Mouse (Mus musculus): ENCODE data around the gene Cntnap2.

Cntnap2 gene

DNA sequence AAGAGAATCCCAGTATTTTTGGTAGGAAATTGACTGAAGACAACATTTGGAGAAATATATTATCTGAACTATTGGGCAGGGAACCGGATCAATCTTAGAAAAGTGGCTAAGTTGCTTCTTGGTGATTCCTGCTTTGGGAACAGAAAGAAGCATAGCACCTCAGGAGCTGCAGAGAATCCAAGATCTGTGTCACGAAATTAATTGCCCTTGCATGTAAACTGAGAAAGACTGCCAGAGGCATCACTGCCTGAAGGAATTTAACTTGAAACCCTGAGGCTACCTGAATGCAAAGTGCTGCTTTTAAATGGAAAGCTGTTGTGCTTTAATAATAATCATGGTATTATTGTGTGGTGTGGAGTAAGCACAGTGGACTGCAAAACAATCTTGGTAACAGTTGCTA lies 286.2 kb downstream of the Cntnap2 start:
- DNase-seq: no peak

DNA sequence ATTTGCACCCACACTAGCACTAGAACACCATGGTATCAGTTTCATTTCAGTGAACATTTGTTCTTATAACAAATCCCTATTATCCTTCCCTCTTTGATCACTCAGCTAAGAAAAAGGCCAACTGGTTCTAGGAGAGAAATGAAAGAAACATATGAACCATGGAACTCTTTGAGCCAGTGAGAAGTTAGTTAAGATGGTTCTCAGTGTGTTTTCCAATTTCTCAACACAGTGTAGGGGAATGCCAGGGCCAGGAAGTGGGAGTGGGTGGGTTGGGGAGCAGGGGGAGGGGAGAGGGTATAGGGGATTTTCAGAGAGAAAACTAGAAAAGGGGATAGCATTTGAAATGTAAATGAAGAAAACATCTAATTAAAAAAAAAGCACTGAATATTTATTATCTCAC lies 286.8 kb downstream of the Cntnap2 start:
- DNase-seq: no peak

DNA sequence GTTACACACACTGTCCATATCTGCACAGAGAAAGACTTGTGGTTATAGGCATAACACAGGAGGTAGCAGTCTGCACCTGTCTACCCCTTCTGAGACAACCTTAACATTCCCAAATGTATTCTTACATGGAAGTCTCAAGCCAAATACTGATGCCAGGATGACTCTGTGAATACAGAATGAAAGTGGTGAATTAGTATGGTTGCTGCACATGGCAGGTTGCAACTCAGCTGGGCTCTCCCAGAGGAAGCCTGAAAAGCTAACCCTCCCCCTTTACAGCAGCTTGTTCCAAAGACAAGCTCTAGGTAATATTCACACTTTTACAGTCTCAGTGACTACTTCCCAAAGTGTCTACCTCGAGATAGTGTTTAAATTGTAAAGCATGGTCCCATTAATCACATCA lies 307.3 kb downstream of the Cntnap2 start:
- no peak for DNase-seq

DNA sequence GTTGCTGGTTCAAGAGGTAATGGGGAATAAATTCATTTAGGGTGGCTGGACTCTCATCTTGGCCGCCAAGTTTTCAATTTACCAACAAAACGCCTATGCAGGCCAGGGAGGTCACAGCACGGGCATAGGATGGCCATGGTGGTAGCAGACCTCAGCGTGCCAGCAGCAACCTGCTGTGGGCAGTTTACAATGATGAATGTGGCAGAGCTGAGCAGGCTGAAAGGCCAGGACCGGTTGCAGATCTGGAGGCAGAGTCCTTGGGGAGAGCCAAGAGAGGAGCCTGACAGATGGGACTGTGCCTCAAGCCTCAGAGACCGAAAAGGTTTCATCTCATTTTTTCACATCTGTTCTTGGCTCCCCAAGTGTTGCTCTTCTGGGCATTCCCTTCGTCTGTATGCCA lies 322.0 kb downstream of the Cntnap2 start:
- DNase-seq: no peak

DNA sequence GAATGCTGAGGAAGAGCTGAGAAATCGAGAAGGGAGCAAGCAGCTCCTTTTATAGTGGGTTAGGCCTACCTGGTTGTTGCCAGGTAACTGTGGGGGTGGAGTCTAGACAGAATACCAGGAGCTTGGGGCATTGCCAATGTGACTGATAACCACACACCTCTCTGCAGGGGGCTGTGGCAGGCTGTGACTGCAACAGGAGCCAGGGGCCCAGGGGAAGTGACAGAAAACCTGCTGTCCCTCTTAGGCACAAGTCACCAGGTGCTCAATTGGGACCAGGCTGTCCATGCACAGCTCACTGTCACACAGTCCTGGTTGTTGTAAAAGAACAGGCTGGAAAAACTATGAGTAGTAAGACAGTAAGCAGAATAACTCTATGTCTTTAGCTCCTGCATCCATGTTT lies 329.9 kb downstream of the Cntnap2 start:
- DNase-seq: no peak

DNA sequence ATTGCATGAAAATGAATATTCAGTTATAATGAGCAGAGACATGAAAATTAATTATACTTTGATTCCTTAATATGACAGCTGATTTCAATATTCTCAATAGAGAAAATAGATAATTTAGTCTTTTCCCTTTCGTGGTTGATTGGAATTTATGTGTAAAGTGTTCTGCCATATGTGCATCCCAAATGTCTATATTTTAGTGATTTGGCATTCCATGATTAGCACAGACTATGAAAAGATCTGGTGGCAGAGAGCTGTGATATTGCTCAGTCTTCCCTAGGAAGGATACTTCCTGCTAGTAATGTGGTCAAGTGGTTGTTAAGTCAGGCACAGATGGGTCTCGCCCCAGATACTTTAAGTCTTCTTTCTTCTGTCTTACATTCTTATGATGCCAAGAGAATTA lies 354.5 kb downstream of the Cntnap2 start:
- DNase-seq: no peak

DNA sequence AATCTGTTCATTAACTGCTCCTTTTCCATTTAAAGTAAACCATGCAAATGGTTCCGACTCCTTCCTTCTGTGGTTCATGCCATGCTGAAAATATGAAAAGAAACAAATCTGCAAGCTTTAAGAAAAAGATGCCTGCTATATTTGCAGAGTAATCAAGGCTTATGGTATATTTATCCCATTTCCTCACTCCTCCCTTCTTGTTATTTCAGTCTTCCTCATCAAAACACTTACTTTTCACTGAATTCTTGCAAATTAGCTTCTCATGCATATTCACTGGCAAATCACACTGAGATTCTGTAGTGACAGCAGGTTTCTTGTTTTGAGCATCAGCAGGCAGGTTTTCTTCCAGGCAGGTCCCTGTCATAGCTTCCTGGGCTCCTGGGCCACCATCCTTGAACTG lies 396.3 kb downstream of the Cntnap2 start:
- DNase-seq: no peak

DNA sequence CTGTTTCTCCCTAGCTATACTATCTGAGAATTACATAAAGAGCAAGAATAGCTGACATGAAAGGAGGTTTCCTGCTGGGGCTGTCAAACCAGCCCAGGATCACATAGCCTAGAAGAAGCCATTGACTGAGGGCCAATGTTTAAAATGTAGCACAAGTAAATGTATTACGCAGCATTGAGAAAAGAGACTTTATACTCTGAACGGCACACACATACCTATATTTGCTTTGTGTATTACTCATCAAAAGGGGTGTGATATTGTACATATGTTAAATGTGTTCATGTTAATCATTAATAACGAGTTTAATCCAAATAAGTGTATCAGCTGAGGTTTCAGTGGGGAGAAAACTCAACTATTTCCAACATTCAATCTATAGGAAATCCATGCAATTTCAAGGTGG lies 459.1 kb downstream of the Cntnap2 start:
- DNase-seq: no peak

DNA sequence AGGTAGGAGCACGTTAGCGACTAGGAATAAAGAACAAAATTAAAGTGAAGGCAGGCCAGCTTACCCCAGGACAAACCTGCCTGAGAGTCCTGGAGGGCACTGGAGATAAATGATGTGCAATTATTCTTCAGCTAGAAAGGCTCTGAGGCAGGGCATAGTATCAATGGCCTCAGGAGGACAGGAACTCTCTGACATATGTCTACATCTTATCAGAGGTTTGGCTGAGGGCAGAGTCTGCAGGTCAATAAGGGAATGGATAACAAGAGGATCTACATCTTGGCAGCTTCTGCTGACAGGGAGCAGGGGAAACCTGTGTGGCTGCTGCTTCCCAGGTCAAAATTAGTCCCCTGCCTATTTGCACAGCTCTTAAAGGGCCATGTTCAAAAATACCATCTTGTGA lies 477.8 kb downstream of the Cntnap2 start:
- DNase-seq: no peak

DNA sequence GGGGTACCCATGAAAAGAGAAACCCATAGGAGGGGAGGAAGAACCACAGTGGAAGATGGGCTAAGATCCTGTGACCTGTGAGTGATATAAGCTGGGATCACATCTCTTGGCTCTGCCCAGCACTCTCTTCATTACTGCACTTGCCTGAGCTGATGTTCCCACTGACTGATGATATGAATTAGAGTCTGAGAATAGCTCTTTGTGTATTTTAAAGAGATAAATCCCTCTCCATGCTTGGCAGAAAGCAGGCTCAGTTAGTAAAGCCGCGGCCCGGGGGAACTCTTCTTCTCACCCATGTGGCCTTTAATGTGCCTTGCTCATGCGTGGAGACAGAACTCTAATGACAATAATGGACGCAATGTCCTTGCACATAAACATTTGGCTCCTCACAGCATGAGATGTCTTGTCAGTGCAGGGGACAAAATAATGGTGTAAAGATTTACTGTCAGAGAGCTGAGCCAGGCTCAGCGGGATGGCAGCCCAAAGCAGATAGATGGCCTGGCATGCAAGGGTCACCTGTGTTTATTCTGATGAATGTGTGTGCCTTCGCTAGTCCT lies 485.2 kb downstream of the Cntnap2 start:
- DNase-seq: no peak

DNA sequence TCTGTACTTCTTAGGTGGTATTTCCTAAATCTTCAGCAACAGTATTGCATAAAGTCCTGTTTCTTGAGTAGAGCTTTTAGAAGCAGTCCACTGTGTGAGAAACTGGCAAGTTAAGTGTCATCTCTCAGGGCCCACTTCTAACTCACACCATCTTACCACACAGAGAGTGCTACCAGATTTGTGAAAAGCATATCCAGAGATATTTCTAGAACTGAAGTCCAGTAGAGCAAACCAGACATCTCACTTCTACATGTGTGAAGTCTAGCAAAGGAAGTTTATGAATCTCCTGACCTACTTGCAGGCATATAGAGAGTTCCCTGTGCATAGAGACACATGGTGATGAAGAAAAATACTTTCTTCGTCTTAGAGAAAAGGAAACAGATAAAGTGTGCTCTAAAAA lies 500.6 kb downstream of the Cntnap2 start:
- DNase-seq: no peak

DNA sequence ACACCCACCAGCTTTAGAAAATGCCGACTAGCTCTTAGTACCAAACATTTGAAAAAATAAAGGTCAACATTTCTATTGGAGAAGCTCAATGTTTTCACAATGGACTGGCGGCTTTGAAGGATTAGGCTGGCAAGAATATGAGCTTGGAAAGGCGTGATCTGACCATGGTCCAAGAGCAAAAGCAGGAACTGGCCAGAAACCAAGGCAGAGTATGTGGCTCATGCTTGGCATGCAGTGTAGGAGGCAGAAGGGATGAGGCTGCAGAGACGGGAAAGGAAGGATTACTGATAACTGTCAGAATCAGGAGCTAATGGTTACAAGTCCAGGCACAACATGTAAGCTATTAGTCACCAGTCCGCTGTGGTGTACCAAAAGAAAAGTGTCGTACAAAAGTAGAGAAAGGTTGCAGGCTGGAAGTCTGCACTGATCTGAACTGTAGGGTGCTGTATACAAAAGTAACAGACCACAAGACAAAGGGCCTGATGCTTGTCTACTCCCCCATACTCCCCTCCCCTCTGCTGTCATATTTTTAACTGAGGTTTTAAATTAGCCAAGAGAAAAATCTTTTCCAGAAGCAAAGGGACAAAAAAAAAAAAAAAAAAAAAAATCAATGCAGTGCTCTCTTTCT lies 525.4 kb downstream of the Cntnap2 start:
- DNase-seq: no peak

DNA sequence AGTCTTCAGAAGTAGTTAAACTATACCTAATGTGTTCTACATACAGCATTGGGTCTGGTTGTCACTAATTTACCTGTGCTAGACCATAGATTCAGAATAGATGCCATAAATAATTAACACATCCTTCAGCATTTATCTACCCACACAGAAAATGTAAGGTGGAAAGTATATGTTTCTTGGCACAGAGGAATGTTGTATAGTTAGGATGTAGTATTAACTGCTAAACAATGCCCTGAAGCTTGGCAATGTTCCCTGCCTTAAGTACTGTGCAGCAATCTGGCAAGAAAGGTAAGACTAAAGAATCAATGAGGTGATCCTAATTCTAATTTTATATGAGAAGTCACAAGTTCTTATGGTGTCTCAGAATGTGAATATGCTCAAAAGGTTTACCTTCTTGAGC lies 529.9 kb downstream of the Cntnap2 start:
- no peak for DNase-seq

DNA sequence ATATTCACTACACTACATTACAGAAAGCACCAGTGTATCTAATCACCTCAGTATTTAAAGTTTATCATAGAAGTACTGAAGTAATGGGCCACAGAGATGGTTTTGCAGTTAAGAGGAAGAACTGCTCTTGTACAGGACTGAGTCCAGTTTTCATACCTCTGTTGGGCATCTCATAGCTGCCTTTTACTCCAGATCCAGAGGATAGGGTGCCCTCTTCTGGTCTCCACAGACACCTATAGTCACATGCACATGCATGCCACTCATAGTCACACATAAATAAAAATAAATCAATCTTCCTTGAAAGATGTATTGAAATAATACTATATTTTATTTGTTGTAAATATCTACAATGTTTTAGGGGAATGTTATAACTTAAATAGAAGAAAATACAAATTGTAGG lies 587.9 kb downstream of the Cntnap2 start:
- no peak for DNase-seq

DNA sequence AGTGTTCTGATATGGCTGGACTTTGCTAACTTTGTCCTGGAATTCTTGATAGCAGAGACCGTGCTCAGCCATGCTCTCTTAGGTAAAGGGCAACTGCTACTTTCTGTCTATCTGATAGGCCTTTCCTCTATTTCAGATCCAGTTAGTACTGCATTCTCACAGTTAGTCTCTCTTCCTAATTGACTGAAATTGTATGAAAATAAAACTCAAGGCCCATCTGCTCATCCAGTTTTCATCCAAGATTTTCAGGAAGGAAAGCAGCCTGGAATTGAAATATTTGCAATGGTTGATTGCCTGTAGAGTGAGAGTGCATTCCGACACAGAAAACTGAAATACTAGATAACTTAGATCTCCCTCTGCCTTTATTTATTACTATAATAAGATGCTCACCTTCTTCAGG lies 589.3 kb downstream of the Cntnap2 start:
- no peak for DNase-seq

DNA sequence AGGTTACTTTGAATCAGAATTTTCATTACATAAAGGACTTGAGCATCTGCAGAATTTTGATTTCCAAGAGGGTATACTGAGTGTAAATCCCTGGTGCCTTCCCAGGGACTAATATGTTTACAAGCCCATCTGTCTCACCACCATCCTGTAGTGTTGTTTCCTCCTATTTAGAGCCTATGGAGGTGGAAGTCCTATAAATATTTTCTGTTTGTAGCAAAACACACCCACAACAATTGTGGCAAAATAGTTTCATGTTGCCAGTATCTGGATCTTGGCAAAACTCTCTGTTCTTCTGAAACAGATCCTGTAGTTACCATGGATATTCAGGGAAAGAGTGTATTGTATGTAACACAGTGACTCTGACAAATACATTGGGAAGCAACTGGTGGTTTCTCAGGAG lies 641.1 kb downstream of the Cntnap2 start:
- DNase-seq: no peak

DNA sequence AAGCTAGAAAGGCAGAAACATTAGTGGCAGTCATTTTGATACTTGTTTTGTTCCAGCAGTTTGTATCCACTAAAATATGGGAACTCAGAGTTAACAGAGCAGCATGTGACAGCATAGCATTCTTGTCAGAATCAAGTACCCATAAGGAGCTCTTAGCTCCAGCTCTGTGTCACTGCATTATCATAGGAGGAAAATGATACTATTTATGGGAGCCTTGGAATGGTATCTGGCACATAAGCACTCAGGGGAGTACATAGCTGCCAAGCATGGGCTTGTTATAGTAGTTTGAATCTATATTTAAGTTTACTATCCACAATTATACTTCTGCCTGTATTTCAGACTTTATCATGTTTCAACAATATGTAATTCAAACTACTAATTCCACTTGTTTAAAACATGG lies 732.5 kb downstream of the Cntnap2 start:
- no peak for DNase-seq

DNA sequence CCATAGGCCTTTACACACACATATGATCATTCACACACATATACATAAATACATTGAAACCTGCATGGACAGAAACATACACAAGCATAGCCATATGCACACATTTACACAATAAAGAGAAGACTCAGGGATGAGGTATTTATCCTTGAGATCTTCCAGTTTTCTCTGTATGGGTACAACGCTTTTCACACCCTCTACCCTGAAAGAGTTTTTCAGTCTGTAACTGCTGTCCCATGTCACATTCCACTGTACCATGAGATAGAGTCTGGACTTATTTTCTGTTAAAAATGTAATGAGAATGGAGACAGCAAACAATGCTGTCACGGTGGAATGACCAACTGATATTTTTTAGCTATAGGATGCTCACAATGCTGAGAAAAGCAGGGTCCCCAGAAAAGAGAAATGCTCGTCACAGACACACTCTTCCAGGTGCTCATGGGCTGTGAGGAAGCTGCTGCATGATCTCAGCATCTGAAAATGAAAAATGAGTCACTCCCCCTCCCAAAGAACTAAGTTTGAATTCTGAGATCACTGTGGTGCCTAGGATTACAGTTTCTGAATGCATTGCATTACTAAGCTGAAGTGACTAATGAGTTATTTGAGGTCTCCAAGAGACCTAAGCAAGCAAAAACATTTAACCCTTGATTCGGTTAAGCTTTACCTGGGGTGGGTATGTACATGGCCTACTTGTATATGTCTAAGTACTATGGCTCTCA lies 782.6 kb downstream of the Cntnap2 start:
- no peak for DNase-seq

DNA sequence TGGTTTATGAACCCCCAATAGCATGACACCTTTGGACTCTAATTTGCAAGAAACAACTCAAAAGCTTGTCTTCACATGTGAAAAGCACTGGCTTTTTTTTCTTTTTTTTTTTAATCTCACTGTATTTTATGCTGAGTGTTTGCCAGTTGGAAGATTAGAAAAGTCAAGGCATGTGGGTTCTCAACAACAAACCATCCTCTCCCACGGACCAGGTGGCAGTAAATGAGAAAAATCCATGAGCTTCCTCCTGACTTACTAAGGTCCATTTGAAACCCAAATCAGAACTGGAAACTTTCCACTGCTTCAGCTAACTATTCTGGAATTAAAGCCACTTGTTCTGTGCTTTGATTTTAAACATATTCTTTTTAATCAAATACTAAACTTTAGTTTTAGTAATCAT lies 784.6 kb downstream of the Cntnap2 start:
- no peak for DNase-seq

DNA sequence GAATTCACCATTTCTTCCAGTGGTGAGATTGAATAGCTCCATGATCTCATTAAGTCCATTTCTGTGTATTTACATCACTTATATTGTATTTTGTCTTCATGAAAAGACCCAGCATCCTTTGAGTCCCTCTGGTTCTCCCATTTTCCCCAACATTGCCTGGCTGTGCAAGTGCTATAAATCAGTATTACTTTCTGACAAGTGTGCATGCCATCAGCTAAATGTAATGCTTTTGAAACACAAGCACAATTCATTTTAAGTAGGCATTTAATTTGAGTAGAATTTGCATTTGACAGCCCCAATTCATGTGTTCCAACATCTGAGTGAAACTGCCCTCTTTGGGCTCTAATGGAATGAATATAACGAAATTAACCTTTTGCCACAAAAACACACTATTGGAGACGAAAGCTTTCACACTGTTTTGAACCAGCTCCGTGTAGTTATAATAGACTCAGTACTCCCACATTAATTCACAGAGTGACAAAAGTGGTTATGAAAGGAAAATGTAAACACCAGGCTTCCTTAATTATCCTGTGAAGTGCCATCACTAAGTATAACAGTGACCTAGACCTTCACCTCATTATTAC lies 812.3 kb downstream of the Cntnap2 start:
- no peak for DNase-seq

DNA sequence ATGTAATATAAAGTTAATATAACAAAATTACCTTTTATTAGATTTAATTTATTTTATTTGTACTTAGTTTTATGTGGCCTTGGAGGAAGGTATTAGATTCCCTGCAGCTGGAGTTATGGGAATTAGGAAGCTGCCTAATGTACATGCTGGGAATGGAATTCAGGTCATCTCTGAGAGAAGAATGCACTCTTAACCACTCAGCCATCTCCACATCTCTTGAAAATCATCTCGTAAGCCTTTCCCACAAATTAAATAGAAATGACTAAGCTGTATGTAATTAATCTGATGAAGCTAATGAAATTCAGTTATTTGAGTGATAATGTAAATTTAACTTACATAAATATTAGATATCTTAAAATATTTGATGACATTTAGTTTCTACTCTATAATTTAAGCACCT lies 826.3 kb downstream of the Cntnap2 start:
- no peak for DNase-seq

DNA sequence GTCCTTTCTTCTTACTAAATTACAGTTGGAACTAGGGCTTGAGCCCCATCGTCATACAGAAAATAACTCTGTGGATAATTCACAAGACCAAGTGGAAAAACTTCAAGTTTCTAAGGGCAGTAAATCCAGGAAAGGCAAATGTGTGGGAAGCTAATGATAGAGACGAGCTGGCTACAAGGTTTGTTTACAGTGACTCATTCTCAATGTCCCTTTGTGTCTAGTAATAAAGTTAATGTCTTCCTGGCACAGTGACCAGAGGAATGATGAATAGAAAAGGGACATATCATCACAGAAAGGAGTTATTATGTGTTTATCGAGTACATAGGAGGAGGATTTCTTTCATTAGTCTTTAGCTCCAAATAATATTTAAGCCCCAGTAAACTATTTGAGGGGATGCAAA lies 828.7 kb downstream of the Cntnap2 start:
- DNase-seq: no peak

DNA sequence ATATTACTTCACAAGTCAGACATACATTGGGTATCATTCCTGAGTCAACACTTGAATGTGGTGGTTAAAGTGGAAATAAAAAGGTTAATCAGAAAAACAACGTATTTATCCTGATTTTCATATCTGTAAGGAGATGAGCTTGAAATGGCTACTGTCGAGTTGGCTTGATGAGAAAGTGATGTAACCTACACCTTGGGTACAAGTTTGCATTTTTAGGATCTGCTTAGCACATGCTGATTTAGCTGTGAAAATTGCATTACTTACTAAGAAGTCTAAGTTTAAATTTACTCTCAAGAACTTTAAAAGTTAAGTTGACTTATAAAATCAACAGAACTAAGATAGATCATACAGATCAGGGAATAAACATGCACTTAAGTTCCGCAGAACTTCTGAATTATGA lies 879.1 kb downstream of the Cntnap2 start:
- DNase-seq: no peak

DNA sequence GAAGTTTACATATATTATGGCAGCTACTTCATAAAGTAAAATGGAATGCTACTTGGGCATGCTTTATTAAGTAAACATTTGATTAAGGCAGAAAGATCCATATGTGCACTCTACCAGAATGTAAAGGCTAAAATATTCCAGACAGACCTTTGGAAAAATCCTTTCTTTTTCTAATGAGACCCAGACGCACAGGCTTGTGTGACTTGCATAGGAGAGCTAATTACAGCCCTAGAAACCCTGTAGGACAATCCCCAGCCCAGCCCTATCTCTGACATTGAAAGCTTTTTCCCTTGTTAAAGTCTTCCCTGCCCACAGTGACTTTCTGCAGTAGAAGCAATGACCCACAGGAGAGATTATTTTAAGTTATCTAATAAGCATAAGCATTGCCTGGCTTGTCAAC lies 879.6 kb downstream of the Cntnap2 start:
- no peak for DNase-seq

Measured in kidney, adult 11 months (tissue).